Mouse (Mus musculus): Measurements from ENCODE around the gene Sept9. TPM values are rescaled to one million over a fixed set of nuclear protein-coding genes. Genes with fewer than 3 reads are reported as not detected.

Gene Sept9
- polyA plus RNA-seq, 1 experiment from 2014 or later, result 52.5 TPM

GRCm38 (mm10) chr11:117307895-117308786 lies 108.7 kb downstream of the Sept9 start:
- peak; percentile 27 for ATAC-seq
- H3K9ac ChIP-seq (replicated peaks; ENCODE audit: low read depth), result no peak overlapping the region
- no peak overlapping the region for H3K4me2 ChIP-seq (replicated peaks; ENCODE audit: low read depth, low read length)

DNA sequence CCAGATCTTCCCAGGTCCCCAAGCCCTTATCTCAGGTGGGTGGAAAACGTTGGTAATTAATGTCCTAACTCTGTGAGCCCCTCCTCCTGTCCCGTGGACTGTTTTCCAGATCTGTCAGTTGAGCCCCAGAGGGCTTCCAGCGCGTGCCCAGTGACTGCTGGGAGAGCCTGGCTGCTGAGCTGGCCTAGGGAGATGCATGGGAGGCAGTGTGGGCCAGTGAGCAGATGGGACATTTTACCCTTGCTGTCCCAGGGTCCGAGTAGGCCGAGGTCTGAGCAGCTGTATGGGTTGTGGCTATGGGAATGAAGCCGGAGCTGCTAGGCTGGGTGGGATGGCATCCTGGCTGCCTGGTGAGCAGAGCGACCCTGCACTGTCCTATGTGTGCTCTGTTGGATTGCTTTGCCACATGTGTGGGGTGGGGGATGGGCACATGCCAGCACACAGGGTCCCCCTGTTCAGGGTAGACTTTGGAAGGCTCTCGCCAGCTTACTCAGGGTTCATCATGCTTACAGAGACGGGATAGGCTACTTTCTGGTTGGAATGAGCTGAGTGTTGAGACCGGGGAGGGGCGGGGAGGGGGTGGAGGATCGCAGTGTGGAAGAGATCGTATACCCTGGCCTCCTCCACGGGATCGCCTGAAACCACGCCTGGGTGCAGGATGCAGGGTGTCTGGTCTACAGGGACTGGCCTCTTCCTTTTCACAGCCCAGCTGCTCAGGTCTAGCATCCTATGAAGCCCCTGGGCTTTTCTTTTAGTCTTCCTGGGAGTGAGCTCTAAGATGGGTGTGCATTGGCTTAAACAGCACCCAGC lies 109.9 kb downstream of the Sept9 start:
- no peak for ATAC-seq

More at GRCm38 (mm10) chr11:117307895-117308786, 108.7 kb downstream of the Sept9 start:
- Histone ChIP-seq H3K4me3 (ENCODE audit: low read depth, low read length) (no peak overlapping the region), H3K27me3 (replicated peaks; ENCODE audit: insufficient read depth, low read length) (no peaks in the 10 kb centered on the region), H3K4me1 (ENCODE audit: insufficient read depth, low read depth, low read length) (peaks cover 33% of the 10 kb centered on the region), H3K9me3 (ENCODE audit: low read length) (no peaks in the 10 kb centered on the region), H3K27ac (ENCODE audit: low read length) (peak overlapping the region; percentile 43), H3K36me3 (ENCODE audit: insufficient read depth, low read length) (no peaks in the 10 kb centered on the region)
- 28% methylated on average over 13 of the region's 13 CpGs for WGBS
- peak; percentile 83 for DNase-seq (ENCODE audit: low spot score)
- TF ChIP-seq EP300 (IDR thresholded peaks at IDR 0.05) (no peak), CTCF (IDR thresholded peaks at IDR 0.05) (peak; percentile 47)

GRCm38 (mm10) chr11:117309918-117310287 lies 110.4 kb downstream of the Sept9 start:
- H3K4me3 ChIP-seq (ENCODE audit: low read depth, low read length), result no peak overlapping the region
- TF ChIP-seq CTCF (IDR thresholded peaks at IDR 0.05), result no peak
- TF ChIP-seq EP300 (IDR thresholded peaks at IDR 0.05), result no peak
- ATAC-seq, result no peak
- H3K4me2 ChIP-seq (replicated peaks; ENCODE audit: low read depth, low read length), result no peak overlapping the region
- no peaks in the 10 kb centered on the region for H3K27me3 ChIP-seq (replicated peaks; ENCODE audit: insufficient read depth, low read length)
- 83% methylated on average over 3 of the region's 3 CpGs for WGBS
- no peaks in the 10 kb centered on the region for H3K36me3 ChIP-seq (ENCODE audit: insufficient read depth, low read length)
- H3K9me3 ChIP-seq (ENCODE audit: low read length), result no peaks in the 10 kb centered on the region
- peaks cover 46% of the 10 kb centered on the region for H3K4me1 ChIP-seq (ENCODE audit: insufficient read depth, low read depth, low read length)
- no peak overlapping the region for H3K9ac ChIP-seq (replicated peaks; ENCODE audit: low read depth)
- H3K27ac ChIP-seq (ENCODE audit: low read length), result no peak overlapping the region
- no peak for DNase-seq (ENCODE audit: low spot score)

More for the DNA sequence above, 109.9 kb downstream of the Sept9 start:
- TF ChIP-seq EP300 (IDR thresholded peaks at IDR 0.05) (no peak), CTCF (IDR thresholded peaks at IDR 0.05) (no peak)
- no peaks in the 10 kb centered on the region for H3K27me3 ChIP-seq (replicated peaks; ENCODE audit: insufficient read depth, low read length)
- no peak overlapping the region for H3K4me3 ChIP-seq (ENCODE audit: low read depth, low read length)
- DNase-seq (ENCODE audit: low spot score), result no peak
- H3K27ac ChIP-seq (ENCODE audit: low read length), result no peak overlapping the region
- no peak overlapping the region for H3K9ac ChIP-seq (replicated peaks; ENCODE audit: low read depth)
- H3K9me3 ChIP-seq (ENCODE audit: low read length), result no peaks in the 10 kb centered on the region
- 73% methylated on average over 17 of the region's 17 CpGs for WGBS
- no peak overlapping the region for H3K4me2 ChIP-seq (replicated peaks; ENCODE audit: low read depth, low read length)
- H3K4me1 ChIP-seq (ENCODE audit: insufficient read depth, low read depth, low read length), result peaks cover 45% of the 10 kb centered on the region
- no peaks in the 10 kb centered on the region for H3K36me3 ChIP-seq (ENCODE audit: insufficient read depth, low read length)

DNA sequence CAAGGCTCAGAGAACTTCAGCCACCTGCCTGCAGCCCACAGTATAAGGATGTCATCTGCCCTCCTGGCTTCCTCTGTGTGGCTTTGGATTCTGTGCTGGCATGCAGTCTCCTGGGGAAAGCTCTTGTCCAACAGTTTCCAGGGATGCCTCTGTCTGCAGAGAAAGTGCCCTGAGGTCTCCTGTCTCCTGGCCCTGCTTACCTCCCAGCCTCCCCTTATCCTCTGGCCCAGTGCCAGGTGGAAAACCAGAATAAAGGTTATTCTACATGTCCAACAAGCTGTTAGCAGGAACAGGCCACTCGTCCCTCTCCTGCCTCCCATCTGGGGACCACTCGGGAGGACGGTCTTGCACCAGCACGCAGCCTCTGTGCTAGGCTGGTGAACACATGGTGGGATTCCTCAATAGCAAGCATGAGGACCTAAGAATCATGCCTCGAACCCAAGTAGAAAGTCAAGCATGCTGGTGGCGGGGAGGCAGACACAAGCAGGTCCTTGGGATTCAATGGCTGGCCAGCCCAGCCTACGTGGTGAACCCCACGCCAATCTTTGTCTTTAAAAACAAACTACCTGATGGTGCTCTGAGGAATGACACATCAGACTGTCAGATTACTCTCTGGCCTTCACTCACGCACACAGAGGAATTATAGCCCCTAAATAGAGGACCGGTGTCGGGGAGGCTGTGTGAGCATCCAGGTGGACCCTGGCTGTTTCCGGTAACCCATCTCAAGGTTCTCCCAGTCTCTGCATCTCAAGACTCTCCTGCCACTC lies 111.1 kb downstream of the Sept9 start:
- no peak for ATAC-seq
- TF ChIP-seq EP300 (IDR thresholded peaks at IDR 0.05), result no peak
- no peak for TF ChIP-seq CTCF (IDR thresholded peaks at IDR 0.05)
- Histone ChIP-seq H3K4me3 (ENCODE audit: low read depth, low read length) (no peak overlapping the region), H3K4me1 (ENCODE audit: insufficient read depth, low read depth, low read length) (peaks cover 46% of the 10 kb centered on the region), H3K36me3 (ENCODE audit: insufficient read depth, low read length) (no peaks in the 10 kb centered on the region), H3K27me3 (replicated peaks; ENCODE audit: insufficient read depth, low read length) (no peaks in the 10 kb centered on the region), H3K9ac (replicated peaks; ENCODE audit: low read depth) (no peak overlapping the region), H3K27ac (ENCODE audit: low read length) (no peak overlapping the region), H3K9me3 (ENCODE audit: low read length) (no peaks in the 10 kb centered on the region), H3K4me2 (replicated peaks; ENCODE audit: low read depth, low read length) (no peak overlapping the region)
- no peak for DNase-seq (ENCODE audit: low spot score)
- WGBS, result 73% methylated on average over 12 of the region's 12 CpGs

DNA sequence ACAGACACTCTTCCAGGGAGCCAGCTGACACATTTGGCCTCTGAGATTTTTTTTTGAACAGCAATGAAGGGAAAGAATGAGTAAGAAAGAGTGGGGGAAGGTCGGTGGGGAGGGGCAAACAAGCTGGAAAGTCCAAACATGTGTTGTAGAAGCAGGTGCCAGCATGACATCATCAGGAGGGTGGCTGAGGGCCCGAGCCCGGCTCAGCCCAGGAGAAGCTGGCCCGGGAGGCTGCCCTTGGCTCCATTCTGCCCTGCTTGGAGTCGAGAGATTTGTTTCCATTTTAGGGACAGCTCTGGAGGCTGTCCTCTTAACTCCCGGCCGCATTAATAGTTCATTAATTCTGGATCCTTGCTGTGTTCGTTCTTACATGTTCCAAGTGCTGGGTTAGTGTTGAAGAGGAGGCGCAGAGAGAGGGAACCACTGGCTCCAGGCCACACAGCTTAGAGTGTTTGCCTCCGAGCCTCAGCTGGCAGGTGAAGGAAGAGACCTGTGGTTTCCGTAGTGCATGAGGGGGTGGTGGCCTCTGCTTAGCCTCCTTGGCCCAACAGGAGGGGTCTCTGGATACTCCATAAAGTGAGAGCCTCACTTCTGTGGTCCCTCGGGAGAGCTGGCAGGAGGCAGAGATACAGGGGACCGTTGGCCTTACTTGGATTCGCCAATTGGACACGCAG lies 111.8 kb downstream of the Sept9 start:
- Histone ChIP-seq H3K4me1 (ENCODE audit: insufficient read depth, low read depth, low read length) (peaks cover 46% of the 10 kb centered on the region), H3K9ac (replicated peaks; ENCODE audit: low read depth) (no peak overlapping the region), H3K9me3 (ENCODE audit: low read length) (no peaks in the 10 kb centered on the region), H3K27me3 (replicated peaks; ENCODE audit: insufficient read depth, low read length) (no peaks in the 10 kb centered on the region), H3K27ac (ENCODE audit: low read length) (peak overlapping the region; percentile 90), H3K4me2 (replicated peaks; ENCODE audit: low read depth, low read length) (no peak overlapping the region), H3K4me3 (ENCODE audit: low read depth, low read length) (no peak overlapping the region), H3K36me3 (ENCODE audit: insufficient read depth, low read length) (no peaks in the 10 kb centered on the region)
- DNase-seq (ENCODE audit: low spot score) (peak; percentile 74), ATAC-seq (peak; percentile 22; the same call in 1 of the 2 replicates)
- 26% methylated on average over 15 of the region's 15 CpGs for WGBS
- TF ChIP-seq EP300 (IDR thresholded peaks at IDR 0.05), result no peak
- no peak for TF ChIP-seq CTCF (IDR thresholded peaks at IDR 0.05)
